ENCODE assay signal across 9 mouse cellular contexts in genomic region chr8:71561401-71561800, GRCm38 (mm10). TPM values are rescaled to one million over a fixed set of nuclear protein-coding genes. Genes with fewer than 3 reads are reported as not detected.
DNase-seq lines count a peak whose midpoint lies in the region; ATAC-seq and TF ChIP-seq lines count a peak whose summit lies in the region.
"Had no signal": no experiment of that assay in that cellular context is flagged by ENCODE, and none has a peak within 500 bp of the region (broad histone marks: within the 10 kb centered on the region; RNA-seq: fewer than 3 reads in every experiment).

No protein-coding gene starts in this region.

- peaks cover 0 to 7% of the 10 kb centered on the region in 2 experiments; a peak in 2 of 4 replicates for H3K36me3 ChIP-seq in MEL (ENCODE audit: control insufficient read depth in 1 of 2, insufficient read depth in 2 of 2, low read length in 2 of 2)
- H3K36me3 ChIP-seq: heart, embryonic 13.5 days had no signal

- H3K4me3 ChIP-seq in MEL (ENCODE audit: control insufficient read depth in 1 of 2, insufficient read depth in 1 of 2, low read depth in 2 of 2, low read length in 2 of 2) = no peak overlapping the region
- H3K4me3 ChIP-seq: heart, embryonic 13.5 days had no signal

- intact Hi-C loops in left cerebral cortex, postnatal 14 days (cut with DNase I) = loop anchor here (2.0 kb wide), 1 partner anchor 99 kb away; no protein-coding TSS in a partner anchor
- intact Hi-C loops in left cerebral cortex, postnatal 10 days (cut with DNase I) = loop anchor here (1.0 to 2.0 kb wide), 2 partner anchors 34 to 99 kb away; no protein-coding TSS in a partner anchor

- no peak overlapping the region for H3K9ac ChIP-seq in MEL (ENCODE audit: control insufficient read depth, low read depth, low read length, poor library complexity, severe bottlenecking)
- H3K9ac ChIP-seq: heart, embryonic 13.5 days had no signal

- DNase-seq in left cerebral cortex, postnatal 14 days (ENCODE audit: low spot score in 2 of 2) = peak; percentile 47 to 66
- DNase-seq in left cerebral cortex, postnatal 10 days (ENCODE audit: extremely low spot score in 1 of 2, low spot score in 2 of 2) = no peak
- peak; percentile 81 for DNase-seq in MEL (ENCODE audit: low read depth, low spot score)
- peak; percentile 65 for DNase-seq in c-Kit-positive CD71-positive TER-119-positive erythroid progenitor cells, embryonic 14.5 days (ENCODE audit: low spot score)
- DNase-seq in layer of hippocampus, postnatal 36 days = peak; percentile 46 to 68
- DNase-seq in naive thymus-derived CD4-positive, alpha-beta T cell, adult 2 months (ENCODE audit: low read depth) = peak; percentile 93
- DNase-seq in right cerebral cortex, postnatal 36 days (ENCODE audit: low spot score in 2 of 2) = no peak

- no peak overlapping the region for H3K27ac ChIP-seq in MEL (ENCODE audit: control insufficient read depth, low read depth, low read length)
- H3K27ac ChIP-seq: heart, embryonic 13.5 days had no signal

- no peaks in the 10 kb centered on the region for H3K9me3 ChIP-seq in MEL (replicated peaks; ENCODE audit: insufficient read depth, low read length)

- peak; percentile 54 for ATAC-seq in granulocyte monocyte progenitor cell, adult 5-6 weeks (replicated peaks; ENCODE audit: poor library complexity, severe bottlenecking)

- TF ChIP-seq RAD21 in MEL (IDR thresholded peaks at IDR 0.05; ENCODE audit: low read depth, low read length) = peak; percentile 69

- TF ChIP-seq CTCF in MEL (IDR thresholded peaks at IDR 0.05 in 2 of 3, conservative IDR thresholded peaks at IDR 0.05 in 1 of 3; ENCODE audit: control insufficient read depth in 1 of 3, insufficient read depth in 1 of 3, low read depth in 2 of 3, low read length in 3 of 3, poor library complexity in 1 of 3, severe bottlenecking in 1 of 3) = peak; percentile 70 to 74 (median 72)

- TF ChIP-seq POLR2A in MEL (IDR thresholded peaks at IDR 0.05; ENCODE audit: control insufficient read depth in 1 of 2, insufficient read depth in 1 of 2, low read depth in 1 of 2, low read length in 2 of 2, poor library complexity in 1 of 2) = no peak

- no peak for TF ChIP-seq EP300 in MEL (IDR thresholded peaks at IDR 0.05; ENCODE audit: low read depth in 1 of 2, low read length in 2 of 2)

- peaks cover 4 to 11% of the 10 kb centered on the region in 2 experiments; a peak in 3 of 4 replicates for H3K4me1 ChIP-seq in MEL (ENCODE audit: control insufficient read depth in 1 of 2, insufficient read depth in 2 of 2, low read length in 2 of 2)

- no peaks in the 10 kb centered on the region for H3K27me3 ChIP-seq in MEL (ENCODE audit: control insufficient read depth in 1 of 2, insufficient read depth in 2 of 2, low read length in 2 of 2)

- H3K79me2 ChIP-seq in MEL (ENCODE audit: control insufficient read depth, insufficient read depth, low read length, poor library complexity) = no peaks in the 10 kb centered on the region

TF ChIP-seq in MEL, 35 proteins besides CTCF, POLR2A, EP300 and RAD21:
- no peak for TF ChIP-seq USF2 (IDR thresholded peaks at IDR 0.05; ENCODE audit: borderline replicate concordance in 1 of 2, insufficient read depth in 1 of 2, low read depth in 1 of 2, low read length in 2 of 2)
- TF ChIP-seq ZC3H11A (IDR thresholded peaks at IDR 0.05; ENCODE audit: low read depth, low read length) = peak; percentile 52; the same call in 1 of the 2 replicates
- peak; percentile 79 for TF ChIP-seq SMC3 (IDR thresholded peaks at IDR 0.05; ENCODE audit: low read depth, low read length)
TF ChIP-seq in MEL: peak in this region for 2.

RNA-seq across cellular contexts. Expression of gene Tmem221, which starts 2.7 kb away (rescaled TPM):
- total RNA-seq in left cerebral cortex, postnatal 14 days (2021) = under 1 TPM in 1 of 2 experiments, not detected in 1; 0.22 TPM
- total RNA-seq in left cerebral cortex, postnatal 10 days (2021) = not detected
- 1.2 and 1.7 TPM in 2 replicates for total RNA-seq in MEL (2012; rRNA removed)
- 1 to 10 TPM in 1 of 2 experiments, not detected in 1; 5.1 TPM for polyA plus RNA-seq in MEL (2012; ENCODE audit: insufficient read depth in 1 of 2, insufficient read length in 2 of 2, low read depth in 1 of 2, low replicate concordance in 2 of 2, missing spikeins in 1 of 2)
- not detected in 2 replicates for total RNA-seq in granulocyte monocyte progenitor cell, adult 5-6 weeks (2014; fragmentation: Nextera tagmentation)
- not detected in 2 replicates for total RNA-seq in granulocyte monocyte progenitor cell, adult 5-6 weeks (2017)
- total RNA-seq in layer of hippocampus, postnatal 36 days (2021) = not detected

RNA-seq across cellular contexts. Expression of gene Nxnl1, which starts 5.0 kb away (rescaled TPM):
- total RNA-seq in left cerebral cortex, postnatal 14 days (2021) = under 1 TPM in 1 of 2 experiments, not detected in 1; 0.15 TPM
- not detected for total RNA-seq in left cerebral cortex, postnatal 10 days (2021)
- 0.04 TPM in 1 of 2 replicates, not detected in the other for total RNA-seq in MEL (2012; rRNA removed)
- 1 to 10 TPM in 1 of 2 experiments, not detected in 1; 1.2 TPM for polyA plus RNA-seq in MEL (2012; ENCODE audit: insufficient read depth in 1 of 2, insufficient read length in 2 of 2, low read depth in 1 of 2, low replicate concordance in 2 of 2, missing spikeins in 1 of 2)
- not detected in 2 replicates for total RNA-seq in granulocyte monocyte progenitor cell, adult 5-6 weeks (2014; fragmentation: Nextera tagmentation)
- total RNA-seq in granulocyte monocyte progenitor cell, adult 5-6 weeks (2017) = 0.36 TPM in 1 of 2 replicates, not detected in the other
- not detected for total RNA-seq in layer of hippocampus, postnatal 36 days (2021)
- polyA plus RNA-seq: heart, embryonic 13.5 days had no signal

RNA-seq across cellular contexts. Expression of gene Slc27a1, which starts 7.3 kb away (rescaled TPM):
- total RNA-seq in left cerebral cortex, postnatal 14 days (2021) = 10 to 100 TPM; 82.0 to 84.3 TPM
- 10 to 100 TPM; 69.5 to 73.6 TPM for total RNA-seq in left cerebral cortex, postnatal 10 days (2021)
- total RNA-seq in MEL (2012; rRNA removed) = 0.42 and 0.46 TPM in 2 replicates
- polyA plus RNA-seq in MEL (2012; ENCODE audit: insufficient read depth in 1 of 2, insufficient read length in 2 of 2, low read depth in 1 of 2, low replicate concordance in 2 of 2, missing spikeins in 1 of 2) = 1 to 10 TPM in 1 of 2 experiments, not detected in 1; 1.3 TPM
- total RNA-seq in granulocyte monocyte progenitor cell, adult 5-6 weeks (2014; fragmentation: Nextera tagmentation) = 7.8 and 10.2 TPM in 2 replicates
- 3.3 and 6.2 TPM in 2 replicates for total RNA-seq in granulocyte monocyte progenitor cell, adult 5-6 weeks (2017)
- 100 to 1,000 TPM; 109 to 123 TPM for total RNA-seq in layer of hippocampus, postnatal 36 days (2021)

RNA-seq across cellular contexts. Expression of gene Mvb12a, which starts 18.7 kb away (rescaled TPM):
- total RNA-seq in left cerebral cortex, postnatal 14 days (2021) = 10 to 100 TPM; 32.9 to 38.5 TPM
- total RNA-seq in left cerebral cortex, postnatal 10 days (2021) = 10 to 100 TPM; 35.1 to 36.6 TPM
- total RNA-seq in MEL (2012; rRNA removed) = 39.5 and 46.5 TPM in 2 replicates
- polyA plus RNA-seq in MEL (2012; ENCODE audit: insufficient read depth in 1 of 2, insufficient read length in 2 of 2, low read depth in 1 of 2, low replicate concordance in 2 of 2, missing spikeins in 1 of 2) = 10 to 100 TPM in 1 of 2 experiments, not detected in 1; 67.3 TPM
- total RNA-seq in granulocyte monocyte progenitor cell, adult 5-6 weeks (2014; fragmentation: Nextera tagmentation) = 50.2 and 64.1 TPM in 2 replicates
- total RNA-seq in granulocyte monocyte progenitor cell, adult 5-6 weeks (2017) = 55.0 and 56.6 TPM in 2 replicates
- total RNA-seq in layer of hippocampus, postnatal 36 days (2021) = 10 to 100 TPM; 30.1 to 34.7 TPM

RNA-seq across cellular contexts. Expression of gene Bst2, which starts 24.1 kb away (rescaled TPM):
- total RNA-seq in left cerebral cortex, postnatal 14 days (2021) = 1 to 10 TPM; 2.8 to 4.2 TPM
- total RNA-seq in left cerebral cortex, postnatal 10 days (2021) = 1 to 10 TPM in 1 of 2 experiments, under 1 TPM in 1; 0.95 to 3.4 TPM
- 41.1 and 49.9 TPM in 2 replicates for total RNA-seq in MEL (2012; rRNA removed)
- polyA plus RNA-seq in MEL (2012; ENCODE audit: insufficient read depth in 1 of 2, insufficient read length in 2 of 2, low read depth in 1 of 2, low replicate concordance in 2 of 2, missing spikeins in 1 of 2) = 100 to 1,000 TPM in 1 of 2 experiments, not detected in 1; 125 TPM
- total RNA-seq in granulocyte monocyte progenitor cell, adult 5-6 weeks (2014; fragmentation: Nextera tagmentation) = 47.0 and 55.7 TPM in 2 replicates
- total RNA-seq in granulocyte monocyte progenitor cell, adult 5-6 weeks (2017) = 49.1 and 58.3 TPM in 2 replicates
- total RNA-seq in layer of hippocampus, postnatal 36 days (2021) = 1 to 10 TPM; 3.0 to 5.8 TPM

Comparison
In these comparisons a context has a peak if more than half of its experiments do, and no peak if none do; other contexts are left out.
1. DNase-seq: peak in left cerebral cortex, postnatal 14 days (2 of 2), MEL (single experiment), c-Kit-positive CD71-positive TER-119-positive erythroid progenitor cells, embryonic 14.5 days (single experiment), layer of hippocampus, postnatal 36 days (2 of 2) and naive thymus-derived CD4-positive, alpha-beta T cell, adult 2 months (single experiment); none in left cerebral cortex, postnatal 10 days (0 of 2) and right cerebral cortex, postnatal 36 days (0 of 2).
2. RNA of gene Slc27a1, which starts 7.3 kb away (total RNA-seq): 109 to 123 TPM in layer of hippocampus, postnatal 36 days, 82.0 to 84.3 TPM in left cerebral cortex, postnatal 14 days and 69.5 to 73.6 TPM in left cerebral cortex, postnatal 10 days; 3.3 to 10.2 TPM in granulocyte monocyte progenitor cell, adult 5-6 weeks and 0.42 to 0.46 TPM in MEL; every median in the first group is over 4 times any median in the second.